Mouse (Mus musculus) limb, embryonic 10.5 days (tissue): ENCODE data around the gene Rheb. TPM values are rescaled to one million over a fixed set of nuclear protein-coding genes. Genes with fewer than 3 reads are reported as not detected.
"Not testable (repeated sequence)": the region's sequence is repeated elsewhere in the genome, so short reads cannot be mapped to it uniquely, and the experiment has no call there.

Experiments
- DNase-seq: peaks from one replicate; pipeline ENCODE4 v3.0.0-alpha.2; 2017; ENCODE audit warnings: low spot score
- H3K27ac ChIP-seq: fragments of 300-500 bp; sonication (generic); 2 replicates; pipeline ENCODE4 v1.5.1; 2016; ENCODE audit warnings: mild to moderate bottlenecking
- H3K27me3 ChIP-seq: fragments of 300-500 bp; sonication (generic); 2 replicates; pipeline ENCODE4 v1.6.1; 2016; ENCODE audit warnings: low read depth, mild to moderate bottlenecking; ENCODE audit not compliant: poor library complexity, severe bottlenecking
- H3K36me3 ChIP-seq: fragments of 300-500 bp; sonication (generic); 2 replicates; pipeline ENCODE4 v1.6.1; 2016; ENCODE audit warnings: mild to moderate bottlenecking, moderate library complexity
- H3K4me1 ChIP-seq: fragments of 300-500 bp; sonication (generic); 2 replicates; pipeline ENCODE4 v1.6.1; 2016
- H3K4me3 ChIP-seq: fragments of 300-500 bp; sonication (generic); 2 replicates; pipeline ENCODE4 v1.5.1; 2016; ENCODE audit warnings: mild to moderate bottlenecking, moderate library complexity
- H3K9me3 ChIP-seq: fragments of 300-500 bp; sonication (generic); replicated peaks from 2 replicates; pipeline ENCODE4 v1.6.1; 2016; ENCODE audit warnings: mild to moderate bottlenecking
- WGBS: fragments of 180-500 bp; shearing (Covaris S2); methylation state at CpG from one replicate; pipeline ENCODE4 v1.1.7; 2016; 5-methylcytosine and 5-hydroxymethylcytosine counted together
- polyA plus RNA-seq: library from polyadenylated mRNA; unstranded; fragments of >200 nt; fragmentation: Nextera tagmentation; extraction: Ambion mirVana; gene quantifications from 2 replicates; pipeline ENCODE4 v1.2.1, GENCODE M21; 2016

Rheb gene
- polyA plus RNA-seq, 1 experiment from 2014 or later = 186 TPM

- not testable (repeated sequence) for H3K36me3 ChIP-seq, DNase-seq, H3K4me1 ChIP-seq, H3K27ac ChIP-seq, H3K9me3 ChIP-seq, H3K4me3 ChIP-seq
- WGBS = 96% methylated on average over 16 of the region's 16 CpGs
- H3K27me3 ChIP-seq = peaks cover 18% of the 10 kb centered on the region
Measured at GRCm38 (mm10) chr5:24774549-24774948, 67.9 kb downstream of the Rheb start.

DNA sequence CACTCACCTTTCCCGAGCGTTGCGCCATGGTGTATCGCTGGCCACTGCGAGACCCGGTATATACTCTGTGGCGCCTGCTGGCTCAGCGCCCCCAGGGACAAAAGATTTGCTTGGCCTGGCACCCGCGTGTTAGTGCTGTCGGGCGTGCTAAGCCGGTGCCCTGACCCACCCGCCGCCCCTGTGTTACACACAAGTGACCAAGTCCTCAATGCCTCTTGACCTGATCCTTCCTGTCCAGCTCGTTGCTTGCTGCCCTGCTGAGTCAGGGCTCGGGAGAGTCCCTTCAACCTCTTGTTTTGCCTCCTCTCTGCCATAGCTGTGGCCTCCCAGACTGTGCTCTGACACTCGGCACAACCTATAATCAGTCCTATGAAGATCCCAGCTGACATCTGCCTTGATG lies 84.6 kb downstream of the Rheb start, which contains the start of gene Crygn:
Gene Crygn (minus strand): TSS at position 193 of the 400 bp plus-strand sequence.
- H3K27ac ChIP-seq = peak within 1 kb of the TSS; percentile 42; the same call in 1 of the 2 replicates
- no peak within 1 kb of the TSS for H3K4me3 ChIP-seq
- DNase-seq = no peak
- H3K9me3 ChIP-seq = no peaks in the 10 kb centered on the region
- no peaks in the 10 kb centered on the region for H3K36me3 ChIP-seq
- H3K27me3 ChIP-seq = peaks cover 8% of the 10 kb centered on the region; the same call in 1 of the 2 replicates
- 39% methylated on average over 18 of the region's 18 CpGs for WGBS
- peaks cover 31% of the 10 kb centered on the region for H3K4me1 ChIP-seq

GRCm38 (mm10) chr5:24756931-24757330 lies 85.5 kb downstream of the Rheb start:
- no peak overlapping the region for H3K27ac ChIP-seq
- no peaks in the 10 kb centered on the region for H3K36me3 ChIP-seq
- peaks cover 40% of the 10 kb centered on the region for H3K4me1 ChIP-seq
- no peak for DNase-seq
- peaks cover 8% of the 10 kb centered on the region; the same call in 1 of the 2 replicates for H3K27me3 ChIP-seq
- 66% methylated on average over 3 of the region's 3 CpGs for WGBS
- H3K4me3 ChIP-seq = no peak overlapping the region
- no peaks in the 10 kb centered on the region for H3K9me3 ChIP-seq

Other genes starting within 250 kb of the Rheb start
- gene Smarcd3, start 218.2 kb downstream of the Rheb start, polyA plus RNA-seq = 21.5 and 34.3 TPM in 2 replicates
- gene Nub1, start 157.1 kb downstream of the Rheb start, polyA plus RNA-seq = 23.7 and 26.9 TPM in 2 replicates
- 28.7 and 41.7 TPM in 2 replicates for gene Wdr86, start 111.9 kb downstream of the Rheb start, polyA plus RNA-seq
- 0.79 and 1.1 TPM in 2 replicates for gene Crygn, start 84.6 kb downstream of the Rheb start, polyA plus RNA-seq